Mouse (Mus musculus) forebrain, postnatal 0 days (tissue): Measurements from ENCODE around the gene Rbms3. TPM values are rescaled to one million over a fixed set of nuclear protein-coding genes. Genes with fewer than 3 reads are reported as not detected.

ENCODE experiments used
- ATAC-seq: fragments of 200-750 bp; cut with Nextera tagmentation; 2 replicates; pipeline ENCODE4 v1.8.0; 2017; ENCODE audit warnings: mild to moderate bottlenecking, moderate library complexity
- DNase-seq: peaks from one replicate; pipeline ENCODE4 v3.0.0-alpha.2; 2015
- H3K27ac ChIP-seq: fragments of 300-500 bp; sonication (generic); 2 replicates; pipeline ENCODE4 v1.5.1; 2014; ENCODE audit warnings: low read depth, mild to moderate bottlenecking, antibody characterized with exemption, low read length, moderate library complexity, mixed read lengths
- H3K27me3 ChIP-seq: fragments of 300-500 bp; sonication (generic); 2 replicates; pipeline ENCODE4 v1.6.1; 2014; ENCODE audit warnings: mild to moderate bottlenecking, low read length, mixed read lengths; ENCODE audit not compliant: insufficient read depth
- H3K36me3 ChIP-seq: fragments of 300-500 bp; sonication (generic); 2 replicates; pipeline ENCODE4 v1.6.1; 2014; ENCODE audit warnings: mild to moderate bottlenecking, moderate library complexity; ENCODE audit not compliant: insufficient read depth
- H3K4me1 ChIP-seq: fragments of 300-500 bp; sonication (generic); 2 replicates; pipeline ENCODE4 v1.6.1; 2014; ENCODE audit warnings: antibody characterized with exemption; ENCODE audit not compliant: insufficient read depth
- H3K4me2 ChIP-seq: fragments of 300-500 bp; sonication (generic); 2 replicates; pipeline ENCODE4 v1.6.1; 2014; ENCODE audit warnings: low read depth, mild to moderate bottlenecking, moderate library complexity
- H3K4me3 ChIP-seq: fragments of 300-500 bp; sonication (generic); 2 replicates; pipeline ENCODE4 v1.5.1; 2014; ENCODE audit warnings: low read depth, low read length, mixed read lengths
- H3K9ac ChIP-seq: fragments of 300-500 bp; sonication (generic); 2 replicates; pipeline ENCODE4 v1.6.1; 2014; ENCODE audit warnings: mild to moderate bottlenecking
- H3K9me3 ChIP-seq: fragments of 300-500 bp; sonication (generic); 2 replicates; pipeline ENCODE4 v1.6.1; 2016; ENCODE audit warnings: low read length
- CTCF ChIP-seq: sonication (generic); IDR thresholded peaks from 2 replicates; pipeline ENCODE4 v1.5.1; 2016; ENCODE audit warnings: antibody characterized with exemption, control low read depth, low read depth
- WGBS: fragments of 180-500 bp; shearing (Covaris S2); extraction: QIAGEN DNeasy Blood & Tissue Kit; methylation state at CpG from one replicate; pipeline ENCODE4 v1.1.7; 2014; 5-methylcytosine and 5-hydroxymethylcytosine counted together
- polyA plus RNA-seq: library from polyadenylated mRNA; unstranded; fragments of >200 nt; fragmentation: Nextera tagmentation; extraction: Ambion mirVana; gene quantifications from 2 replicates; pipeline ENCODE4 v1.2.1, GENCODE M21; 2015
- total RNA-seq: library from RNA; depleted of rRNA; stranded (reverse); fragments of >200 nt; gene quantifications from 2 replicates; pipeline ENCODE4 v1.2.3, GENCODE M21; 2014

The Rbms3 gene
- total and polyA plus RNA-seq, 2 experiments from 2014 or later: 29.9 to 38.8 TPM

DNA sequence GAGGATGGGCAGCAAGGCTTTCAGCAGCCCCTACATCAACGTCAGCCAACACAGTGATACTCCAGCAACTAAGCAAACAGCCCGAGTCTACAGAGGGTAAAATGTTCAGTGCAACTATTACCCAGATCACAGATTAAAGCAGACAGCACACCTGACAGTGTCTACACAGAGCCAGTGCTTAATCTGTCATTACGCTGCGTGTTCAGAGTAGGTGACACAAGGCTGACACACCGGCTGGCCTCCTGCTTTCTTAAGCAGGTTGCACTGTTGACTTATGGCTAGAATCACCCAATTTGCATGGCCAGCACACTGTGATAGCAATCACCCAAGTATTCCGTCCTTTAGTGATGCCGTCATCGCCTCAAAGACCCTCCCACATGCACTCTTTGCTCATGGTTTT lies 550.2 kb downstream of the Rbms3 start:
- Histone ChIP-seq H3K4me2 (no peak overlapping the region), H3K4me3 (no peak overlapping the region), H3K9ac (no peak overlapping the region), H3K27ac (no peak overlapping the region), H3K4me1 (no peaks in the 10 kb centered on the region), H3K9me3 (no peaks in the 10 kb centered on the region), H3K27me3 (no peaks in the 10 kb centered on the region), H3K36me3 (no peaks in the 10 kb centered on the region)
- WGBS: 90% methylated on average over 8 of the region's 8 CpGs
- TF ChIP-seq CTCF: no peak
- ATAC-seq (no peak), DNase-seq (no peak)

DNA sequence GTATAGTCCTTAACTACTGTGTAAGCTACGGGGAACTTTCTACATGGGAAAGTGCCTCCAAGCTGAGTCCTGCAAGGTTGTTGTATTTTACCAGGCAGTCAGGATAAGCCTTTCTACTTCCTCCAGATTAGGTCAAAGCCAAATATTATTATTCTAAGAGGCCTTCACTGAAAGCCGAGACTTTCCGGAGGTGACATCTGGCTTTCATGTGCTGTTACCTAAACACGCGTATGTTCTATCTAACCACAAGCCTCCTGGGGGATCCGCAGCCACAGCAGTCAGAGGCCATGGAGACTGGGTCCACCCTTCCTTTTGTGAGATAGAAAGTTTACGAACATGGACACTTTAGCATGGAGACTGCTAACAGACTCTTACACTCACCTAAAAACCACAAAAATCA lies 552.2 kb downstream of the Rbms3 start:
- WGBS: 88% methylated on average over 7 of the region's 7 CpGs
- Histone ChIP-seq H3K36me3 (no peaks in the 10 kb centered on the region), H3K4me1 (no peaks in the 10 kb centered on the region), H3K4me3 (no peak overlapping the region), H3K27me3 (no peaks in the 10 kb centered on the region), H3K4me2 (no peak overlapping the region), H3K9me3 (no peaks in the 10 kb centered on the region), H3K27ac (no peak overlapping the region), H3K9ac (no peak overlapping the region)
- ATAC-seq (no peak), DNase-seq (no peak)
- TF ChIP-seq CTCF: no peak

DNA sequence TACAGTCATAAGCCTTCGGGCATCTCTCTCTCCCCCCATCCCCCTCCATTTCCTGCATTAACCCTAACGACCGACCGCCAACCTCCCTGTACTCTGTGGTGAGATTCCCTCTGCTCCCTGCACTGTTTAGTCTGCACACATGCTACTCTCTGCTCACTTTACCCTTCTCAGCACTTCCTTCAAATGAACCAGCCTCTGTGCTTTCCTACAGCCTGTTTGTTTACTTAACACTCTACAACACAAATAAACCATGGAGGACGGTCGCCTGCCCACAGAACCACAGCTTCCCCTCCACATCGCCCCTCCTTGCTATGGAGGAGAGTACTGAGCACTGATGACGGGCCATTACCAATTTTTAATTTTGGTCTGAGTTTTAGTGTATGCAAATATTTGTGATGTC lies 552.9 kb downstream of the Rbms3 start:
- no peak overlapping the region for H3K4me3 ChIP-seq
- 82% methylated on average over 8 of the region's 8 CpGs for WGBS
- ATAC-seq: no peak
- H3K36me3 ChIP-seq: no peaks in the 10 kb centered on the region
- TF ChIP-seq CTCF: no peak
- no peaks in the 10 kb centered on the region for H3K9me3 ChIP-seq
- no peaks in the 10 kb centered on the region for H3K27me3 ChIP-seq
- H3K9ac ChIP-seq: no peak overlapping the region
- DNase-seq: no peak
- no peaks in the 10 kb centered on the region for H3K4me1 ChIP-seq
- H3K27ac ChIP-seq: no peak overlapping the region
- no peak overlapping the region for H3K4me2 ChIP-seq

DNA sequence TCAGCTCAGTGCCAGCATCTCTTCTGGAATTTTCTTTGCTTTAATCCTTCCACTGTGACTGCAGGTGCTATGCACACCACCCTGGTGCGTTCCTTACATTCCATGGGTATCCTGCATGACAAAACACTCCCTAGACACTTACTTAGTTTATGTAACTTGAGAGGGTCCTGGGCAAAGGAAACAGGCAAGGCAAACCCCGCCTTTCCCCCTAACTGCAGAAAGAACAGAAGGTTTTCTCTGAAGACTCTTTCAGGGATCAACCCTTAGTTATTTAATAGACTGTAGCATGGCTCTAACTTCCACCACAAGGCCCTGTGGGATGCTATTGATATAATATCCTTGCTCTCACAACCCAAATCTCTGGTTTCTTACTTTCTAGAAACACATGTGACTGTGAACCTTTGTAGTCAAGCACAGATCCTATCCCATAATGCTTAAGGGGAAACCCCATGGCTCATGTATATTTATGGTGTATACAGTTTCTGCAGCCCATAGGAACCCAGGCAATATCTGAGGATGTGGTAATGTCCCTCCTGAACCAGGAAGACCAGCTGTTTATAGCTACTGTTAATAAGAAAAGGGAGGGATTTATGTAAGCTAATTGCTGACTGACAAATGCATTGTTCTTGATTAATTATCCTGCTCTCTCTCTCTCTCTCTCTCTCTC lies 557.1 kb downstream of the Rbms3 start:
- Histone ChIP-seq H3K27me3 (no peaks in the 10 kb centered on the region), H3K4me3 (no peak overlapping the region), H3K36me3 (no peaks in the 10 kb centered on the region), H3K9me3 (no peaks in the 10 kb centered on the region), H3K4me1 (no peaks in the 10 kb centered on the region), H3K27ac (no peak overlapping the region), H3K4me2 (no peak overlapping the region), H3K9ac (no peak overlapping the region)
- ATAC-seq: no peak; the same call in 1 of the 2 replicates
- DNase-seq: no peak
- TF ChIP-seq CTCF: no peak
- 59% methylated on average over 2 of the region's 2 CpGs for WGBS

DNA sequence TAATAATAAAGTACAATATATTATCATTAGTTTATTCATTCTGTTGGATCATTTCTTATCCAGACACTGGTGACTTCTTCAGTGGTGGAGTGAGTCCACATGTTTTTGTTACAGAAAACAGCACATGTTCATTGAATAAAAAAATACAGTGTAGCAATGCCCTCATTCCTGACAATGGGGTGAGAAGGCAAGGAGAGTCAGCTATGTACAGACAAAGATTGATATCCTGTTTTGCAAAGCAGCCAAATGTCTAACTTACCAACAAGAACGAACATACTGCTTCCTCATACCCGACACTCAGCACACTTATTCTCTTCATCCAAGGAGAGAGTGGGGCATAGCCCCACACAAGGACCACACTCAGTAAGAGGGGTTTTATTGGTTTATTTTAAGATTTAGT lies 559.1 kb downstream of the Rbms3 start:
- DNase-seq (no peak), ATAC-seq (no peak)
- Histone ChIP-seq H3K4me2 (no peak overlapping the region), H3K27ac (no peak overlapping the region), H3K9me3 (no peaks in the 10 kb centered on the region), H3K4me1 (no peaks in the 10 kb centered on the region), H3K9ac (no peak overlapping the region), H3K4me3 (no peak overlapping the region), H3K36me3 (no peaks in the 10 kb centered on the region), H3K27me3 (no peaks in the 10 kb centered on the region)
- WGBS: 93% methylated on average over 2 of the region's 2 CpGs
- TF ChIP-seq CTCF: no peak

DNA sequence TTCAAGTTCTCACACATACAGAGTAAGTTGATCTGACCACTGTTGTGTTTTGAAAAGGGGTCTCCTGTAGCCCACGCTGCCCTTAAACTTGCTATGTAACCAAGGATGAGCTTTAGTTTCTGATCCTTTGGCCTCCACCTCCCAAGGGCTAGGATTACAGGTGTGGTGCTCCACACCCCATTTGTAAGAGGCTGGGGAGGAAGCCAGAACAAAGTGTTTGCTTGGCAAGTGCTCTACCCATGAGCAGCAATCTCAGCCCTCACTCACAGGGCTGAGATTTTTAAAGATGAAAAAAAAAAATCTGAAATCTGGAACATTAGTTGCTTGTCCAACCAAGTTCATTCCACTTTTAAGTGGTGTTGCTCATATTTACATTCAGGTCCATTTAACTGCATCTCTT lies 560.5 kb downstream of the Rbms3 start:
- H3K9ac ChIP-seq: no peak overlapping the region
- H3K4me1 ChIP-seq: no peaks in the 10 kb centered on the region
- H3K27ac ChIP-seq: no peak overlapping the region
- H3K36me3 ChIP-seq: no peaks in the 10 kb centered on the region
- no peak for TF ChIP-seq CTCF
- H3K4me2 ChIP-seq: no peak overlapping the region
- ATAC-seq (no peak), DNase-seq (no peak)
- H3K4me3 ChIP-seq: no peak overlapping the region
- no peaks in the 10 kb centered on the region for H3K27me3 ChIP-seq
- H3K9me3 ChIP-seq: no peaks in the 10 kb centered on the region
- 98% methylated on average over 1 of the region's 1 CpGs for WGBS

DNA sequence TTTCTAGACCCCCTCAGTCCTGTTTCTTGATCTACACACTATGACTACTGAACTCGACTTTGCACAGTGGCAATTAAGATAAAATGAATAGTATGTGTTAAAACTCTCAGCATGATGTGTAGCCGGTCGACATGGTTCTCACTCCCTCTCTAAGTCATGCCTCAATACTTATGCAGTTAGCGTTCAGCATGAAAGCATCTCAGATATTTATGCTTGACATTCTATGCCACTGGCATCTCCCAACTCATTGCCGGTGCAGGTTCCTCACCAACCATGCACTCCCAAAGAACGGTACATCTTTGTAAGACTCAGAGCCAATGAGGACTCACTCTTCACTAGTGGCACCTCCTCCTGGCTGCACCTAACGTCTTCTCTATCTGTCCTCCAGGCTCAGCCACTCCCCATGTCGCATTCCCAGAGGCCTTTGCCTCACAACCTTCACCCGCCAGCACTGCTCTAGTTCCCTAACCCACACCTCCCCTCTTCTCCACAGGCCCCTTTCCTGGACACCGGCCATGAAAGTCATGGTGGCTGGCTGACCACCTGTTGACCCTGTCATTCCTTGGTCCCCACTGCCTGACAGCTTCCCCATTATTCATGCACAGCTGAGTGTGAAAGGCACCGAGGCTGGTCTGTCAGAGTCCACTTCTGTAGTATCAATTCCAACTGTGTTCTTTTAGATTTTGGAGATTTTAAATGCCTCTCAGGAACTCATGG lies 561.9 kb downstream of the Rbms3 start:
- Histone ChIP-seq H3K4me1 (no peaks in the 10 kb centered on the region), H3K36me3 (no peaks in the 10 kb centered on the region), H3K9ac (no peak overlapping the region), H3K4me3 (no peak overlapping the region), H3K27ac (no peak overlapping the region), H3K9me3 (no peaks in the 10 kb centered on the region), H3K4me2 (no peak overlapping the region), H3K27me3 (no peaks in the 10 kb centered on the region)
- 88% methylated on average over 11 of the region's 11 CpGs for WGBS
- DNase-seq: no peak
- ATAC-seq: no peak
- no peak for TF ChIP-seq CTCF
